Mouse (Mus musculus): ENCODE measurements around the gene Klrb1b.

The Klrb1b gene

GRCm38 (mm10) chr6:128826132-128826531 lies at the start of gene Klrb1b, which contains the start of gene Gm44511:
Gene Klrb1b (minus strand): TSS chr6:128826331.
Gene Gm44511 (minus strand): TSS chr6:128826315.
- no peak for DNase-seq (ENCODE audit: low spot score)

GRCm38 (mm10) chr6:128871910-128872610 lies 45.9 kb upstream of the Klrb1b start:
- no peak for DNase-seq (ENCODE audit: low spot score)

GRCm38 (mm10) chr6:128868861-128869260 lies 42.7 kb upstream of the Klrb1b start:
- no peak for DNase-seq (ENCODE audit: low spot score)

GRCm38 (mm10) chr6:128857976-128858375 lies 31.8 kb upstream of the Klrb1b start:
- DNase-seq (ENCODE audit: low spot score): no peak

- DNase-seq (ENCODE audit: low spot score): peak; percentile 42
These were observed 30.1 kb upstream of the Klrb1b start for GRCm38 (mm10) chr6:128856250-128856649.

- DNase-seq (ENCODE audit: low spot score): no peak
These were observed 29.3 kb upstream of the Klrb1b start for GRCm38 (mm10) chr6:128855477-128855876.

GRCm38 (mm10) chr6:128854895-128855294 lies 28.8 kb upstream of the Klrb1b start:
- DNase-seq (ENCODE audit: low spot score): no peak

- peak; percentile 60 for DNase-seq (ENCODE audit: low spot score)
These were observed 28.1 kb upstream of the Klrb1b start for GRCm38 (mm10) chr6:128854024-128854820.

- no peak for DNase-seq (ENCODE audit: low spot score)
These were observed 26.6 kb upstream of the Klrb1b start for GRCm38 (mm10) chr6:128852766-128853165.

GRCm38 (mm10) chr6:128851151-128851550 lies 25.0 kb upstream of the Klrb1b start:
- no peak for DNase-seq (ENCODE audit: low spot score)

- DNase-seq (ENCODE audit: low spot score): no peak
These were observed 24.5 kb upstream of the Klrb1b start for GRCm38 (mm10) chr6:128850671-128851070.

GRCm38 (mm10) chr6:128849902-128850301 lies 23.8 kb upstream of the Klrb1b start:
- DNase-seq (ENCODE audit: low spot score): peak; percentile 82

- no peak for DNase-seq (ENCODE audit: low spot score)
These were observed 21.3 kb upstream of the Klrb1b start for GRCm38 (mm10) chr6:128847401-128847800.

GRCm38 (mm10) chr6:128845998-128846542 lies 19.9 kb upstream of the Klrb1b start:
- DNase-seq (ENCODE audit: low spot score): no peak

- DNase-seq (ENCODE audit: low spot score): peak; percentile 63
These were observed 19.3 kb upstream of the Klrb1b start for GRCm38 (mm10) chr6:128845319-128845979.

GRCm38 (mm10) chr6:128844586-128845080 lies 18.5 kb upstream of the Klrb1b start:
- no peak for DNase-seq (ENCODE audit: low spot score)

GRCm38 (mm10) chr6:128844131-128844530 lies 18.0 kb upstream of the Klrb1b start:
- no peak for DNase-seq (ENCODE audit: low spot score)

GRCm38 (mm10) chr6:128843479-128843992 lies 17.4 kb upstream of the Klrb1b start:
- DNase-seq (ENCODE audit: low spot score): peak; percentile 60

GRCm38 (mm10) chr6:128842945-128843478 lies 16.9 kb upstream of the Klrb1b start:
- peak; percentile 93 for DNase-seq (ENCODE audit: low spot score)

- no peak for DNase-seq (ENCODE audit: low spot score)
These were observed 16.3 kb upstream of the Klrb1b start for GRCm38 (mm10) chr6:128842356-128842944.

Data from adipocyte (in vitro differentiated cells).